Mouse (Mus musculus): Measurements from ENCODE around the gene Lgals7.

- no peak for TF ChIP-seq CTCF (IDR thresholded peaks at IDR 0.05; ENCODE audit: control insufficient read depth, insufficient read depth, insufficient read length)
- TF ChIP-seq MYOG (IDR thresholded peaks at IDR 0.05; ENCODE audit: control insufficient read depth, extremely low read depth, insufficient read length) = no peak
- TF ChIP-seq USF1 (IDR thresholded peaks at IDR 0.05; ENCODE audit: low read depth) = no peak
Measured at GRCm38 (mm10) chr7:28825686-28826401, 37.8 kb upstream of the Lgals7 start.

All from C2C12 (cell line).